Mouse (Mus musculus) lung, embryonic 16.5 days (tissue): ENCODE measurements at regions not wholly inside any gene's neighbourhood (a gene's known extent, or its start where the extent isn't known, plus 50 kb on each side); places are given as distances from the start of the nearest gene placed in this dataset.

Source experiments
- ATAC-seq: fragments of 200-750 bp; cut with Nextera tagmentation; 2 replicates; pipeline ENCODE4 v1.8.0; 2017; ENCODE audit warnings: low read depth, mild to moderate bottlenecking, moderate library complexity
- H3K27ac ChIP-seq: fragments of 300-500 bp; sonication (generic); 2 replicates; pipeline ENCODE4 v1.5.1; 2014; ENCODE audit warnings: mild to moderate bottlenecking, control low read depth, low read length
- H3K27me3 ChIP-seq: fragments of 300-500 bp; sonication (generic); 2 replicates; pipeline ENCODE4 v1.6.1; 2014; ENCODE audit warnings: low read depth, low read length, mixed read lengths; ENCODE audit not compliant: control insufficient read depth, insufficient read depth
- H3K36me3 ChIP-seq: fragments of 300-500 bp; sonication (generic); 2 replicates; pipeline ENCODE4 v1.6.1; 2014; ENCODE audit warnings: low read length; ENCODE audit not compliant: control insufficient read depth, insufficient read depth
- H3K4me1 ChIP-seq: fragments of 300-500 bp; sonication (generic); replicated peaks from 2 replicates; pipeline ENCODE4 v1.6.1; 2014; ENCODE audit warnings: low read length, mixed read lengths; ENCODE audit not compliant: control insufficient read depth, insufficient read depth
- H3K4me2 ChIP-seq: fragments of 300-500 bp; sonication (generic); 2 replicates; pipeline ENCODE4 v1.6.1; 2014; ENCODE audit warnings: low read depth, low read length, control low read depth
- H3K4me3 ChIP-seq: fragments of 300-500 bp; sonication (generic); 2 replicates; pipeline ENCODE4 v1.5.1; 2014; ENCODE audit warnings: mild to moderate bottlenecking, low read length, control low read depth
- H3K9ac ChIP-seq: fragments of 300-500 bp; sonication (generic); 2 replicates; pipeline ENCODE4 v1.6.1; 2014; ENCODE audit warnings: low read length, control low read depth
- H3K9me3 ChIP-seq: fragments of 300-500 bp; sonication (generic); 2 replicates; pipeline ENCODE4 v1.6.1; 2016; ENCODE audit warnings: low read length; ENCODE audit not compliant: control insufficient read depth
- WGBS: fragments of 180-500 bp; shearing (Covaris S2); extraction: QIAGEN DNeasy Blood & Tissue Kit; methylation state at CpG from one replicate; pipeline ENCODE4 v1.1.7; 2014; 5-methylcytosine and 5-hydroxymethylcytosine counted together

DNA sequence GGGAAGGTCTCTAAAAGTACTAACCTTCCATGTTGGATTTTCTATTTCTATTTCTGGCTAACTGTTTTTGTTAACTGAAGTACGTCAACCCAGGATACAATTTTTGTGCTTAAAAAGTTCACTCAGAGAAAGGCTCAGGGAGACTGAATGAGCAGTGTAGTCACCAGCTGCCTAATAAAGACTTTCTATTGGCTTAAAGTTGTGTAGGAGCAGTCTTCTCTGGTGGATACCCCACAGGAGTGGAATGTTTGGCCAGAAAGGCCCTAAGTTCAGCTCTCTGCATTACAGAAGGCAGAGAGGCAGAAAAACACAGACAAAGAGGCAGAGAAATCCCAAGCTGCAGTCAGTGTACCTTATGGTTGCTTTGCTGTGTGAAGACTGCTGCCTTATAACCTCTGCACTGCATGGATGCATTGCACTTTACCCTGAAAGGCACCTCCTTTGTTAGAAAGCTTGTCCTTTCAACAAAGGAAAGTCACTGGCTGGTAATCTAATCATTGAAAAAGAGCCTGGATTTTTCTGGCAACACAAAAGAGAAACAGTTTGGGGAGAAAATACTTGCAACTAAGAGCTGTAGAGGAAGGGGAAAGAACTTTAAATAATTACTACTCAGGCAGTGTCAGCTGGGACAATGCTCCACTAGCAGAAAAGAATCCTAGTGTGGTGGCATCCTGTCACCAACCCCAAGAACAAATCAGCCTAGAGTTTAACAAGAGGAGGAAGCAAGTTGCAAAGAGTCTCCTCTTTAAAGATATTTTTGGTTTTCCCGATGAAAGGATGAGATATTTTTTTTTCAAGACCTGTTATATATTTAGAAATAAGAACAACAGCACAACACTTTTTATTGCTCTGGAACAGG, 63.0 kb upstream of the Adamts5 start:
- Histone ChIP-seq H3K9ac (no peak overlapping the region), H3K9me3 (no peaks in the 10 kb centered on the region), H3K4me1 (peaks cover 2% of the 10 kb centered on the region; the same call in 1 of the 2 replicates), H3K4me2 (no peak overlapping the region), H3K36me3 (no peaks in the 10 kb centered on the region), H3K27me3 (no peaks in the 10 kb centered on the region), H3K27ac (no peak overlapping the region), H3K4me3 (no peak overlapping the region)
- 72% methylated on average over 2 of the region's 2 CpGs for WGBS
- no peak for ATAC-seq

DNA sequence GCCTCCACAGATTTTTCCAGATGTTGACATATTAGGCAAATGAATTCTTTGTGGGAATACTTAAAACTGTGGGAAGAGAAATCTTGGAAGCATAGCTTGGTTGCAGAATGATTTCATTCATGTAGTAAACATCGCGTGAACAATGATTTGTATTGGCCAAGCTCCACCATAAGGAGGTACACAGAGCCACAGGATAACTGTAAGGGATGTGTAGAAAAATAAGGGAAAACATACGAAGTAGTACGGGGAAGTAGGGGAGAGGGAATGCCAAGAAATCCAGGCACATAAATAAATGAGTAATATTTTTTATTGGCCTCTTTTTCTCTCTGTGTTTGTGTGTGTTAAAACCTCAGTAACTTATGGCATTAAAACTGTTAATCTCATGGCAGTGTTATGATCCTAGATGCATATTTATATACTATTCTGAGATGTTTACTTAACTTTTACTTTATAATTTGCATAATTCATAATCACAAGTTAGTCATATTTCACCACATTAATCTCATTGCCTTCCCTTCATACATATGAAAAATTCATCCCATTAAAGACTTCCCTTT, 54.5 kb upstream of the Adamts5 start:
- 68% methylated on average over 4 of the region's 4 CpGs for WGBS
- Histone ChIP-seq H3K4me1 (no peaks in the 10 kb centered on the region), H3K4me2 (no peak overlapping the region), H3K36me3 (no peaks in the 10 kb centered on the region), H3K9me3 (no peaks in the 10 kb centered on the region), H3K27ac (no peak overlapping the region), H3K27me3 (no peaks in the 10 kb centered on the region), H3K4me3 (no peak overlapping the region), H3K9ac (no peak overlapping the region)
- no peak for ATAC-seq

DNA sequence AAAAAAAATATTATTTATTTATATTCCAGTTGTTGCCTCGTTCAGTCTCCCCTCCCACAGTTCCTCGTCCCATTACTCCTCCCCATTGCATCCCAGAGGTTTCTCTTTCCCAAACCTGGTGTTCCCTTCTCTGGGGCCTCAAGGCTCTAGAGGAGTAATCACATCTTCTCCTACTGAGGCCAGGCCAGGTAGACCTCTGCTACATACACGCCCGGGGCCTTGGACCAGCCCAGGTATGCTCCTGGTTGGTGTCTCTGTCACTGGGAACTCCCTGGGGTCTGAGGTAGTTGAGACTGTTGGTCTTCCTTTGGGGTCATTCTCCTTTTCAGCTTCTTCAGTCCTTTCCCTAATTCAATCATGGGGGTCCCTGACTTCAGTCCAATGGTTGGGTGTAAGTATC, 50.0 kb upstream of the Adamts5 start:
- Histone ChIP-seq H3K4me1 (no peaks in the 10 kb centered on the region), H3K4me3 (no peak overlapping the region), H3K36me3 (no peaks in the 10 kb centered on the region), H3K27ac (no peak overlapping the region), H3K9me3 (no peaks in the 10 kb centered on the region), H3K4me2 (no peak overlapping the region), H3K9ac (no peak overlapping the region), H3K27me3 (no peaks in the 10 kb centered on the region)
- WGBS = 83% methylated on average over 4 of the region's 4 CpGs
- ATAC-seq = no peak
